In genomic region chr3:121428230-121428629, GRCm38 (mm10) we compare ENCODE assay signal across 8 mouse cellular contexts. TPM values are rescaled to one million over a fixed set of nuclear protein-coding genes. Genes with fewer than 3 reads are reported as not detected.
DNase-seq lines count a peak whose midpoint lies in the region; ATAC-seq and TF ChIP-seq lines count a peak whose summit lies in the region.

No protein-coding gene starts in this region.

- H3K36me3 ChIP-seq in heart, embryonic 15.5 days: no peaks in the 10 kb centered on the region
- 0 out of 2 replicates have a peak, but pooled peaks cover 2% of the 10 kb centered on the region for H3K36me3 ChIP-seq in limb, embryonic 11.5 days (ENCODE audit: control insufficient read depth, insufficient read depth, low read length)

- WGBS in heart, embryonic 15.5 days: 6% methylated on average over 8 of the region's 8 CpGs
- 9% methylated on average over 8 of the region's 8 CpGs for WGBS in limb, embryonic 11.5 days
- WGBS in olfactory bulb, adult 2 months: 14% methylated on average over 8 of the region's 8 CpGs

- no peak for ATAC-seq in heart, embryonic 15.5 days (replicated peaks; ENCODE audit: insufficient number of reproducible peaks, insufficient read depth, low FRiP score, low read depth)
- no peak for ATAC-seq in limb, embryonic 11.5 days (ENCODE audit: insufficient number of reproducible peaks, low FRiP score, low TSS enrichment, low read depth)

- TF ChIP-seq POLR2A in olfactory bulb, adult 2 months (IDR thresholded peaks at IDR 0.05; ENCODE audit: insufficient read depth, low read depth, low read length): no peak

- peak overlapping the region; percentile 99 for H3K9ac ChIP-seq in heart, embryonic 15.5 days
- H3K9ac ChIP-seq in limb, embryonic 11.5 days (ENCODE audit: low read length): peak overlapping the region; percentile 94

- no peaks in the 10 kb centered on the region for H3K27me3 ChIP-seq in heart, embryonic 15.5 days
- no peaks in the 10 kb centered on the region for H3K27me3 ChIP-seq in limb, embryonic 11.5 days (ENCODE audit: control insufficient read depth, insufficient read depth, low read length)

- no peak for DNase-seq in layer of hippocampus, adult 2 months (ENCODE audit: low spot score in 2 of 2)
- no peak for DNase-seq in layer of hippocampus, adult 11-12 months (ENCODE audit: low spot score)
- DNase-seq in brain, adult 2 months (ENCODE audit: low read depth, low spot score): peak; percentile 20
- DNase-seq in limb, embryonic 11.5 days (ENCODE audit: low spot score): peak; percentile 48
- DNase-seq in ovary, postnatal 36 days (ENCODE audit: low spot score): no peak
- DNase-seq in urinary bladder, postnatal 10 days (ENCODE audit: low spot score): no peak

- H3K4me1 ChIP-seq in heart, embryonic 15.5 days (replicated peaks): peaks cover 51% of the 10 kb centered on the region
- peaks cover 20% of the 10 kb centered on the region for H3K4me1 ChIP-seq in limb, embryonic 11.5 days (ENCODE audit: control insufficient read depth, insufficient read depth, low read length)
- H3K4me1 ChIP-seq in olfactory bulb, adult 2 months (ENCODE audit: control insufficient read depth, insufficient read depth, low read length): peaks cover 9% of the 10 kb centered on the region

- no peak for TF ChIP-seq CTCF in layer of hippocampus, adult 2 months (conservative IDR thresholded peaks at IDR 0.05)
- TF ChIP-seq CTCF in olfactory bulb, adult 2 months (IDR thresholded peaks at IDR 0.05; ENCODE audit: insufficient read depth, low read depth, low read length): no peak

- H3K4me3 ChIP-seq in layer of hippocampus, adult 2 months: peak overlapping the region; percentile 85
- H3K4me3 ChIP-seq in heart, embryonic 15.5 days: peak overlapping the region; percentile 94
- peak overlapping the region; percentile 79 for H3K4me3 ChIP-seq in limb, embryonic 11.5 days (ENCODE audit: low read depth, low read length)
- peak overlapping the region; percentile 53 for H3K4me3 ChIP-seq in olfactory bulb, adult 2 months (ENCODE audit: insufficient read depth, low read depth, low read length)

- peak overlapping the region; percentile 96 for H3K27ac ChIP-seq in layer of hippocampus, adult 2 months
- H3K27ac ChIP-seq in heart, embryonic 15.5 days: peak overlapping the region; percentile 99
- H3K27ac ChIP-seq in limb, embryonic 11.5 days (replicated peaks; ENCODE audit: low read depth, low read length): peak overlapping the region; percentile 97; the same call in 1 of the 2 replicates
- peak overlapping the region; percentile 39; the same call in 1 of the 2 replicates for H3K27ac ChIP-seq in olfactory bulb, adult 2 months (ENCODE audit: insufficient read depth, low read depth, low read length)

- H3K4me2 ChIP-seq in heart, embryonic 15.5 days: peak overlapping the region; percentile 86
- peak overlapping the region; percentile 79 for H3K4me2 ChIP-seq in limb, embryonic 11.5 days (ENCODE audit: low read depth, severe bottlenecking)

- H3K9me3 ChIP-seq in heart, embryonic 15.5 days (replicated peaks): no peaks in the 10 kb centered on the region
- no peaks in the 10 kb centered on the region for H3K9me3 ChIP-seq in limb, embryonic 11.5 days (ENCODE audit: control insufficient read depth, low read length)

RNA-seq across cellular contexts. Expression of gene Cnn3, which starts 1.9 kb away (rescaled TPM):
- 100 to 1,000 TPM in 1 of 2 experiments, 10 to 100 TPM in 1; 100.0 to 108 TPM for total RNA-seq in layer of hippocampus, adult 2 months (2021)
- polyA plus RNA-seq in heart, embryonic 15.5 days (2015; fragmentation: Nextera tagmentation; extraction: Ambion mirVana): 341 and 401 TPM in 2 replicates
- polyA plus RNA-seq in limb, embryonic 11.5 days (2014; fragmentation: Nextera tagmentation; extraction: Ambion mirVana): 840 and 843 TPM in 2 replicates
- not detected in 2 replicates for polyA plus RNA-seq in olfactory bulb, adult 2 months (2012; ENCODE audit: insufficient read depth, insufficient read length, low replicate concordance, missing spikeins)

Comparison
In these comparisons a context has a peak if more than half of its experiments do, and no peak if none do; other contexts are left out.
1. DNase-seq: peak in brain, adult 2 months (single experiment) and limb, embryonic 11.5 days (single experiment); none in layer of hippocampus, adult 2 months (0 of 2), layer of hippocampus, adult 11-12 months (single experiment), ovary, postnatal 36 days (single experiment) and urinary bladder, postnatal 10 days (single experiment).
2. H3K27ac ChIP-seq: peak in every context shown above with its lines; median percentile 99 in heart, embryonic 15.5 days; 97 in limb, embryonic 11.5 days; 96 in layer of hippocampus, adult 2 months; 39 in olfactory bulb, adult 2 months.
3. Peak in every context shown above with its lines, with median percentiles within 50 percentile points of each other: H3K4me3 ChIP-seq.